Mouse (Mus musculus): ENCODE results near the gene Carm1. TPM values are rescaled to one million over a fixed set of nuclear protein-coding genes. Genes with fewer than 3 reads are reported as not detected.

The Carm1 gene
- total and polyA plus RNA-seq, 2 experiments from 2014 or later: 25.9 to 81.4 TPM

DNA sequence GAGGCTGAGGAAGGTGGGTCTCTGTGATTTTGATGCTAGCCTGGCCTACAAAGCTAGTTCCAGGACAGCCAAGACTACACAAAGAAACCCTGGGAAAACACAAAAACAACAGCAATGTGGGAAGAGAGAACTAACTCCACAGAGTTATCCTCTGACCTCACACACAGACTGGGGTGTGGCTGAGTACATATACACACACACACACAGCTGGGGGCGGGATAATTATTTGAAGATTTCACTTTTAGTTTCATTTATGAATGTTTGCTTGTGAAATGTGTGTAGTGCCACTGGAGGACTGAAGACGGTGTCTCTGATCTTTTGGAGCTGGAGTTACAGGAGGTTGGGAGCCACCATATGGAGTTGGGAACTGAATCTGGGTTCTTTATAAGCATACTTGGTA is 54.4 kb downstream of the Carm1 start:
- Histone ChIP-seq H3K27ac (ENCODE audit: low read depth, low read length) (no peak overlapping the region), H3K9ac (no peak overlapping the region), H3K9me3 (ENCODE audit: low read length) (no peaks in the 10 kb centered on the region), H3K4me3 (ENCODE audit: low read depth, low read length) (no peak overlapping the region), H3K27me3 (ENCODE audit: insufficient read depth, low read length) (no peaks in the 10 kb centered on the region), H3K4me2 (ENCODE audit: low read depth) (no peak overlapping the region), H3K4me1 (ENCODE audit: insufficient read depth) (no peaks in the 10 kb centered on the region), H3K36me3 (ENCODE audit: insufficient read depth) (peaks cover 5% of the 10 kb centered on the region; the same call in 1 of the 2 replicates)
- 88% methylated on average over 2 of the region's 2 CpGs for WGBS
- ATAC-seq (no peak), DNase-seq (no peak)
- TF ChIP-seq CTCF (IDR thresholded peaks at IDR 0.05; ENCODE audit: low read depth): no peak

DNA sequence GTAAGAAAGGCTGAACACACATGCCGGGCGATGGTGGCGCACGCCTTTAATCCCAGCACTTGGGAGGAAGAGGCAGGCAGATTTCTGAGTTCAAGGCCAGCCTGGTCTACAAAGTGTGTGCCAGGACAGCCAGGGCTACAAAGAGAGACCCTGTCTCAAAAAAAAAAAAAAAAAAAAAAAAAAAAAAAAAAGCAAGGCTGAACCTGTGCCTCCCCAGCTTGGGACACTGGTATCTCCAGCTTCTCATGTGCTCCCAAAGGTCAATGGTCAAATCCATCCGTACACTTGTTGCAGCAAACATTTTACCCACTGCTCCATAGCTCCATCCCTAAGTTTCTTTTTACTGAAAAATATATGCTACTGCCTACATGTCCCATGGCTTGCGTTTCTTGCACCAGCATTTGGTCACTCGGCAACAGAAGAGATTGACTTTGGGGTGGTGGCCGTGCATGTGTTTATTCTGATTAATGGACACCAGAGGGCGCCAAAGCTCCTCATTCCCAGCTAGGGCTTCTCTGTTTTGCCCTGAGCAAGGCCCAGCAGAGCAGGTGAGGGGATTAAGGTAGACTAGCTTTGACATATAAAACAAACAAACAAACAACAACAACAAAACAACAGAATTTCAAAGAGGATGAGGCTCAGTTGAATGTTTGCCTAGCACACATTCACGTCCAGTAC is 55.2 kb downstream of the Carm1 start:
- ATAC-seq: peak; percentile 78
- H3K36me3 ChIP-seq (ENCODE audit: insufficient read depth): peaks cover 5% of the 10 kb centered on the region; the same call in 1 of the 2 replicates
- no peaks in the 10 kb centered on the region for H3K4me1 ChIP-seq (ENCODE audit: insufficient read depth)
- DNase-seq: peak; percentile 82
- H3K9ac ChIP-seq: no peak overlapping the region
- H3K4me2 ChIP-seq (ENCODE audit: low read depth): no peak overlapping the region
- 50% methylated on average over 10 of the region's 10 CpGs for WGBS
- TF ChIP-seq CTCF (IDR thresholded peaks at IDR 0.05; ENCODE audit: low read depth): peak; percentile 86
- H3K4me3 ChIP-seq (ENCODE audit: low read depth, low read length): no peak overlapping the region
- no peak overlapping the region for H3K27ac ChIP-seq (ENCODE audit: low read depth, low read length)
- H3K27me3 ChIP-seq (ENCODE audit: insufficient read depth, low read length): no peaks in the 10 kb centered on the region
- H3K9me3 ChIP-seq (ENCODE audit: low read length): no peaks in the 10 kb centered on the region

DNA sequence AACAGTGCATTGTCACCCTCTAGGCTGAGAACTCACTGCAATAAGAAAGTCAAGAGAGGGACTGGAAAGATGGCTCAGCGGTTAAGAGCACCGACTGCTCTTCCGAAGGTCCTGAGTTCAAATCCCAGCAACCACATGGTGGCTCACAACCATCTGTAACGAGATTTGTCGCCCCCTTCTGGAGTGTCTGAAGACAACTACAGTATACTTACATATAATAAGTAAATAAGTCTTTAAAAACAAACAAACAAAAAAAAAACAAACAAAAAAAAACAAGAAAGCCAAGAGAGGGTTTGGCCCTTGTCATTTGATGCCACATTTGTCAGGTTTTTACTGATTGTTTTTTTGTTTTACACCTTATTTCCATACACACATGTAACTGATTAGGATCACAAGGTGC is 57.4 kb downstream of the Carm1 start:
- DNase-seq (no peak), ATAC-seq (no peak)
- Histone ChIP-seq H3K36me3 (ENCODE audit: insufficient read depth) (no peaks in the 10 kb centered on the region), H3K9me3 (ENCODE audit: low read length) (no peaks in the 10 kb centered on the region), H3K4me3 (ENCODE audit: low read depth, low read length) (no peak overlapping the region), H3K9ac (no peak overlapping the region), H3K27me3 (ENCODE audit: insufficient read depth, low read length) (no peaks in the 10 kb centered on the region), H3K27ac (ENCODE audit: low read depth, low read length) (no peak overlapping the region), H3K4me1 (ENCODE audit: insufficient read depth) (no peaks in the 10 kb centered on the region), H3K4me2 (ENCODE audit: low read depth) (no peak overlapping the region)
- WGBS: 71% methylated on average over 5 of the region's 5 CpGs
- TF ChIP-seq CTCF (IDR thresholded peaks at IDR 0.05; ENCODE audit: low read depth): no peak

DNA sequence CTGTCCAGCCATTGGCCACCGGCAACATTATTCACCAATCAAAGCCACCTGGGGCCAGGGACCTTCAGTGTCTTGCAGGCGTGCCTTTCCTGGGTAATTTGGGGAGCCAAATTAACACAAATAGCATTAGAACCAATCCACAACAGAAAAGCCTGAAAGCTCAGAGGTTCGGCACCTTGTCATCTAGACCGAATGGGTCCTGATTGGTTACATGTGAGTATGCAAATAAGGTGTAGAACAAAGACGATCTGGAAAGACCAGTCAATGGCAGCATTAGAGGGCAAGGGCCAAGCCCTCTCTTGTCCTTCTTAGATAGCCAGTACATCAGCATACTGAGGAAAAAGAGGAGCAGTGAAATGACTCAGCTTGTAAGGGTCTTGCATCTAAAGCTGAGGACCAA is 59.2 kb downstream of the Carm1 start:
- no peaks in the 10 kb centered on the region for H3K4me1 ChIP-seq (ENCODE audit: insufficient read depth)
- 70% methylated on average over 5 of the region's 5 CpGs for WGBS
- no peak for TF ChIP-seq CTCF (IDR thresholded peaks at IDR 0.05; ENCODE audit: low read depth)
- no peak overlapping the region for H3K27ac ChIP-seq (ENCODE audit: low read depth, low read length)
- DNase-seq (no peak), ATAC-seq (no peak)
- H3K36me3 ChIP-seq (ENCODE audit: insufficient read depth): no peaks in the 10 kb centered on the region
- no peak overlapping the region for H3K4me2 ChIP-seq (ENCODE audit: low read depth)
- no peak overlapping the region for H3K4me3 ChIP-seq (ENCODE audit: low read depth, low read length)
- no peaks in the 10 kb centered on the region for H3K27me3 ChIP-seq (ENCODE audit: insufficient read depth, low read length)
- no peak overlapping the region for H3K9ac ChIP-seq
- H3K9me3 ChIP-seq (ENCODE audit: low read length): no peaks in the 10 kb centered on the region

DNA sequence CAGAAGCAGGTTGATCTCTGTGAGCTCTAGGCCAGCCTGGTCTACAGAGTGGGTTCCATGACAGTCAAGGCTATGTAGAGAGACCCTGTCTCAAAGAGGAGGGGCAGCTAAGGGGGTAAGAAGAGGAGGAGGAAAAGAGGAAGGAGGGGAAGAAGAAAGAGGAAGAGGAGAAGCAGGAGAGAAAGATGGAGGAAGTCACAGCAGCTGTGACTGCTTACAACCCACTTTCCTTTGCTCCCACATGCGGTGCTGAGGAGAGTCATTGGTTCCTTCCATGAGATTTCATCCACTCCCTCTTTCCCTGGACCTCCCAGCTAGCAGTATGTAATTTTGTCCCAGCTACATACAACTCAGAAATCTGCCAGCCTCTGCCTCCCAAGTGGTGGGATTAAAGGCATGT is 60.0 kb downstream of the Carm1 start:
- ATAC-seq (no peak), DNase-seq (no peak)
- Histone ChIP-seq H3K9me3 (ENCODE audit: low read length) (no peaks in the 10 kb centered on the region), H3K4me1 (ENCODE audit: insufficient read depth) (no peaks in the 10 kb centered on the region), H3K4me3 (ENCODE audit: low read depth, low read length) (no peak overlapping the region), H3K9ac (no peak overlapping the region), H3K27me3 (ENCODE audit: insufficient read depth, low read length) (no peaks in the 10 kb centered on the region), H3K4me2 (ENCODE audit: low read depth) (no peak overlapping the region), H3K36me3 (ENCODE audit: insufficient read depth) (no peaks in the 10 kb centered on the region), H3K27ac (ENCODE audit: low read depth, low read length) (no peak overlapping the region)
- TF ChIP-seq CTCF (IDR thresholded peaks at IDR 0.05; ENCODE audit: low read depth): no peak
- WGBS: 92% methylated on average over 1 of the region's 1 CpGs

DNA sequence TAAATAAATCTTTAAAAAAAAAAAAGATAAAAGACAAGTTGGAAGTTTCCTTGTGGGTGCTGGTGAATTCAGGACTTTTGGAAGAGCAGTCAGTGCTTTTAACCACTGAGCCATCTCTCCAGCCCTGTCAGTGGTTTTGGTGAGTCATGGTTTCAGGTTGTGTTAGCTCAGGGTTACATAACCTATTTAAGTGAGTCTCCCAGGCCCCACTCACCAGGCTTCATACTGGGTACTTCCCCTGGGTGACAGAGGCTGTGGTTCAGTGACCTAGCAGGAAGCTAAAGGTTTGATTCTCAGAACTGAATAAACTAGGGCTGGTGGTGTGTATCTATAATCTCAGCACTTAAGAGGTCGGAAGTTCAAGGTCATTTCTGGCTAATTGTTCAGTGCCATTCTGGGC is 63.2 kb downstream of the Carm1 start:
- WGBS: 100% methylated on average over 1 of the region's 1 CpGs
- H3K4me1 ChIP-seq (ENCODE audit: insufficient read depth): 0 out of 2 replicates have a peak, but pooled peaks cover 2% of the 10 kb centered on the region
- ATAC-seq (no peak), DNase-seq (no peak)
- H3K9ac ChIP-seq: no peak overlapping the region
- H3K9me3 ChIP-seq (ENCODE audit: low read length): no peaks in the 10 kb centered on the region
- H3K27ac ChIP-seq (ENCODE audit: low read depth, low read length): no peak overlapping the region
- H3K27me3 ChIP-seq (ENCODE audit: insufficient read depth, low read length): no peaks in the 10 kb centered on the region
- no peak overlapping the region for H3K4me3 ChIP-seq (ENCODE audit: low read depth, low read length)
- TF ChIP-seq CTCF (IDR thresholded peaks at IDR 0.05; ENCODE audit: low read depth): no peak
- H3K36me3 ChIP-seq (ENCODE audit: insufficient read depth): no peaks in the 10 kb centered on the region
- H3K4me2 ChIP-seq (ENCODE audit: low read depth): no peak overlapping the region

DNA sequence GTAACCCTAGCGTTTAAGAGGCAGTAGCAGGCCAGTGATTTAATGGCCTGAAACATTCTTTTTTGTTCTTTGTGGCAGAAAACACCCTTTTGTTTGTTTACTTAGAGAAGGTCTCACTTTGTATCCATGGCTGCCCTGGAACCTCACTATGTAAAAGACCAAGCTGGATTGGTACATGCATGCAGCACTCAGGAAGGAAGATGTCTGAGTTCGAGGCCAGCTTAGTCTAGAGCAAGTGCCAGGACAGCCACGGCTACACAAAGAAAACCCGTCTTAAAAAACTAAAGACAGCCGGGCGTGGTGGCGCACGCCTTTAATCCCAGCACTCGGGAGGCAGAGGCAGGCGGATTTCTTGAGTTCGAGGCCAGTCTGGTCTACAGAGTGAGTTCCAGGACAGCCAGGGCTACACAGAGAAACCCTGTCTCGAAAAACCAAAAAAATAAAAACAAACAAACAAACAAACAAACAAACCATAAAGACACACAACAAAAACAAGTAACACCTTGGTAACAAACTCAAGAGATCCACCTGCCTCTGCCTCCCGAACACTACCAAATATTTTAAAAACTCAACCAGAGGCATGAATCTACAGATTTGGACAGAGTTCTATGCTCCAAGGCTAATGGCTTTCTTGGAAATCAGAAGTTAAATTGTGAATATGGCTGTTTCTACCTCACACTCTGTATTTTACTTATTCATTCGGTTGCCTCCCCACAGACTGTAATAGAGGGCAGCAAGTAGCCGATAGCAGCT is 68.3 kb downstream of the Carm1 start:
- 77% methylated on average over 15 of the region's 15 CpGs for WGBS
- Histone ChIP-seq H3K4me1 (ENCODE audit: insufficient read depth) (peaks cover 27% of the 10 kb centered on the region), H3K4me2 (ENCODE audit: low read depth) (peak overlapping the region; percentile 75), H3K9me3 (ENCODE audit: low read length) (no peaks in the 10 kb centered on the region), H3K27me3 (ENCODE audit: insufficient read depth, low read length) (no peaks in the 10 kb centered on the region), H3K36me3 (ENCODE audit: insufficient read depth) (no peaks in the 10 kb centered on the region), H3K9ac (peak overlapping the region; percentile 74), H3K27ac (ENCODE audit: low read depth, low read length) (peak overlapping the region; percentile 98), H3K4me3 (ENCODE audit: low read depth, low read length) (peak overlapping the region; percentile 74)
- ATAC-seq: no peak
- no peak for TF ChIP-seq CTCF (IDR thresholded peaks at IDR 0.05; ENCODE audit: low read depth)
- DNase-seq: no peak
